Mouse (Mus musculus): ENCODE measurements at regions not wholly inside any gene's neighbourhood (a gene's known extent, or its start where the extent isn't known, plus 50 kb on each side); places are given as distances from the start of the nearest gene placed in this dataset.

DNA sequence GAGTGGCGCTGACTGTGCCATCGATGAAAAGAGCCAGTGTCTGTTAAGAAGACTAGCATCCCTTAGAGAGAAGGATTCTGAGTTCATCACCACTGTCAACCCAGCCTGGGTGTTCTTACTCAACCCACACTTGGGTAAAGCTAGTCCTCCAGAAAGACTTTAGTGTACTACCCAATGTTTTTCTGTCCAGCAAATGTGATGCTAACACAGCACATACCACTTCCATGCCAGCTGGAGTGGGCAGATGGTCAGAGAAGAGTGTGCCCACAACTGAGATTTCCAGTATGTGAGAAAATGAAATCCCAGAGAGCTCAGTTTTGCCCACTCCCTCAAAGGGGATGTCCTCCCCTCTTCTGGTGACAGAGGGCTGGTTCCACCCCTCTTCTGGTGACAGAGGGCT, 295.3 kb upstream of the Irx1 start:
- TF ChIP-seq CHD2 (IDR thresholded peaks at IDR 0.05; ENCODE audit: low read depth, low read length) = no peak
- TF ChIP-seq HCFC1 (IDR thresholded peaks at IDR 0.05; ENCODE audit: borderline replicate concordance, insufficient read depth, low read length) = no peak
- TF ChIP-seq ZC3H11A (IDR thresholded peaks at IDR 0.05; ENCODE audit: borderline replicate concordance, low read depth, low read length) = no peak
- TF ChIP-seq MAFK (IDR thresholded peaks at IDR 0.05; ENCODE audit: insufficient read depth, low read depth, low read length) = no peak

Data from ES-E14 (cell line).